Comparison of ENCODE assay signal across 9 mouse cellular contexts in genomic region chr3:94502243-94502642, GRCm38 (mm10). TPM values are rescaled to one million over a fixed set of nuclear protein-coding genes. Genes with fewer than 3 reads are reported as not detected.
DNase-seq lines count a peak whose midpoint lies in the region; ATAC-seq and TF ChIP-seq lines count a peak whose summit lies in the region.
"Had no signal": no experiment of that assay in that cellular context is flagged by ENCODE, and none has a peak within 500 bp of the region (broad histone marks: within the 10 kb centered on the region; RNA-seq: fewer than 3 reads in every experiment).

No protein-coding gene starts in this region.

- no peaks in the 10 kb centered on the region for H3K9me3 ChIP-seq in limb, embryonic 14.5 days (ENCODE audit: control insufficient read depth, low read length)
- no peaks in the 10 kb centered on the region for H3K9me3 ChIP-seq in limb, embryonic 10.5 days (replicated peaks)
- H3K9me3 ChIP-seq: lung, embryonic 15.5 days had no signal

- peaks cover 38% of the 10 kb centered on the region for H3K36me3 ChIP-seq in limb, embryonic 14.5 days (ENCODE audit: control insufficient read depth, insufficient read depth, low read length)
- peaks cover 63% of the 10 kb centered on the region for H3K36me3 ChIP-seq in limb, embryonic 10.5 days

- H3K27ac ChIP-seq in limb, embryonic 14.5 days (replicated peaks; ENCODE audit: low read depth, low read length) = no peak overlapping the region
- H3K27ac ChIP-seq in limb, embryonic 10.5 days = no peak overlapping the region
- H3K27ac ChIP-seq: lung, embryonic 15.5 days had no signal

- no peak overlapping the region for H3K4me2 ChIP-seq in limb, embryonic 14.5 days (replicated peaks; ENCODE audit: low read depth, low read length, severe bottlenecking)
- H3K4me2 ChIP-seq: lung, embryonic 15.5 days had no signal

- no peak overlapping the region for H3K4me3 ChIP-seq in limb, embryonic 14.5 days (replicated peaks; ENCODE audit: low read length)
- H3K4me3 ChIP-seq in limb, embryonic 10.5 days = no peak overlapping the region
- H3K4me3 ChIP-seq: erythroblast, embryonic 14.5 days; lung, embryonic 15.5 days had no signal

- peak; percentile 16 for DNase-seq in limb, embryonic 14.5 days (ENCODE audit: low spot score)
- no peak for DNase-seq in limb, embryonic 10.5 days (ENCODE audit: low spot score)
- DNase-seq in ZHBTc4 (ENCODE audit: low read depth, low spot score) = peak; percentile 42
- peak; percentile 47 for DNase-seq in embryo, embryonic 11 days
- peak; percentile 28 for DNase-seq in kidney, postnatal 14 days
- DNase-seq in skeletal muscle tissue, adult 2 months (ENCODE audit: low read depth, low spot score) = peak; percentile 16
- DNase-seq in right cerebral cortex, postnatal 36 days (ENCODE audit: low spot score in 2 of 2) = no peak

- ATAC-seq in limb, embryonic 14.5 days (ENCODE audit: low FRiP score, low read depth) = no peak

- 77% methylated on average over 3 of the region's 3 CpGs for WGBS in limb, embryonic 14.5 days
- WGBS in limb, embryonic 10.5 days = 80% methylated on average over 3 of the region's 3 CpGs

- H3K27me3 ChIP-seq in limb, embryonic 14.5 days (ENCODE audit: control insufficient read depth, insufficient read depth, low read length) = no peaks in the 10 kb centered on the region
- no peaks in the 10 kb centered on the region for H3K27me3 ChIP-seq in limb, embryonic 10.5 days (ENCODE audit: low read depth, poor library complexity, severe bottlenecking)
- H3K27me3 ChIP-seq: lung, embryonic 15.5 days had no signal

- no peak for TF ChIP-seq POLR2A in limb, embryonic 14.5 days (IDR thresholded peaks at IDR 0.05; ENCODE audit: borderline replicate concordance, extremely low read depth, insufficient read depth, insufficient read length)

- no peak overlapping the region for H3K9ac ChIP-seq in limb, embryonic 14.5 days (ENCODE audit: low read depth, low read length, severe bottlenecking)
- H3K9ac ChIP-seq: lung, embryonic 15.5 days had no signal

- no peaks in the 10 kb centered on the region for H3K4me1 ChIP-seq in limb, embryonic 14.5 days (ENCODE audit: control insufficient read depth, insufficient read depth, low read length)
- H3K4me1 ChIP-seq in limb, embryonic 10.5 days = no peaks in the 10 kb centered on the region
- H3K4me1 ChIP-seq: lung, embryonic 15.5 days had no signal

RNA-seq across cellular contexts. Expression of gene Riiad1, which starts 22.1 kb away (rescaled TPM):
- polyA plus RNA-seq in limb, embryonic 14.5 days (2012; rRNA removed) = 1.4 and 2.1 TPM in 2 replicates
- polyA plus RNA-seq in limb, embryonic 14.5 days (2014; fragmentation: Nextera tagmentation; extraction: Ambion mirVana) = 3.6 and 3.8 TPM in 2 replicates
- 1.4 and 1.8 TPM in 2 replicates for polyA plus RNA-seq in limb, embryonic 10.5 days (2016; fragmentation: Nextera tagmentation; extraction: Ambion mirVana)
- polyA plus RNA-seq: erythroblast, embryonic 14.5 days had no signal

RNA-seq across cellular contexts. Expression of gene Celf3, which starts 24.1 kb away (rescaled TPM):
- 1.7 and 2.4 TPM in 2 replicates for polyA plus RNA-seq in limb, embryonic 14.5 days (2012; rRNA removed)
- 0.25 and 0.90 TPM in 2 replicates for polyA plus RNA-seq in limb, embryonic 14.5 days (2014; fragmentation: Nextera tagmentation; extraction: Ambion mirVana)
- polyA plus RNA-seq in limb, embryonic 10.5 days (2016; fragmentation: Nextera tagmentation; extraction: Ambion mirVana) = 1.4 and 1.5 TPM in 2 replicates
- polyA plus RNA-seq: erythroblast, embryonic 14.5 days had no signal

RNA-seq across cellular contexts. Expression of gene Oaz3, which starts 58.5 kb away (rescaled TPM):
- polyA plus RNA-seq in limb, embryonic 14.5 days (2012; rRNA removed) = 0.30 and 0.31 TPM in 2 replicates
- 0.26 TPM in 1 of 2 replicates, not detected in the other for polyA plus RNA-seq in limb, embryonic 14.5 days (2014; fragmentation: Nextera tagmentation; extraction: Ambion mirVana)
- polyA plus RNA-seq in limb, embryonic 10.5 days (2016; fragmentation: Nextera tagmentation; extraction: Ambion mirVana) = 0.29 and 0.51 TPM in 2 replicates
- polyA plus RNA-seq: erythroblast, embryonic 14.5 days had no signal

RNA-seq across cellular contexts. Expression of gene Mrpl9, which starts 59.1 kb away (rescaled TPM):
- polyA plus RNA-seq in limb, embryonic 14.5 days (2012; rRNA removed) = 51.7 and 55.9 TPM in 2 replicates
- 52.8 and 63.4 TPM in 2 replicates for polyA plus RNA-seq in limb, embryonic 14.5 days (2014; fragmentation: Nextera tagmentation; extraction: Ambion mirVana)
- 71.0 and 77.8 TPM in 2 replicates for polyA plus RNA-seq in limb, embryonic 10.5 days (2016; fragmentation: Nextera tagmentation; extraction: Ambion mirVana)

Comparison
In these comparisons a context has a peak if more than half of its experiments do, and no peak if none do; other contexts are left out.
1. DNase-seq: peak in limb, embryonic 14.5 days (single experiment), ZHBTc4 (single experiment), embryo, embryonic 11 days (single experiment), kidney, postnatal 14 days (single experiment) and skeletal muscle tissue, adult 2 months (single experiment); none in limb, embryonic 10.5 days (single experiment) and right cerebral cortex, postnatal 36 days (0 of 2).